Mouse (Mus musculus) c-Kit-negative CD71-positive TER-119-positive erythroid progenitor cells, embryonic 14.5 days (primary cell): ENCODE data around the gene Nav1.
A peak's percentile ranks its signal among the peaks of the same experiment; 100 is the strongest.

Experiments used
- DNase-seq: peaks from one replicate; pipeline ENCODE4 v3.0.0-alpha.2; 2013; ENCODE audit warnings: low read depth, low spot score

Nav1 gene

DNA sequence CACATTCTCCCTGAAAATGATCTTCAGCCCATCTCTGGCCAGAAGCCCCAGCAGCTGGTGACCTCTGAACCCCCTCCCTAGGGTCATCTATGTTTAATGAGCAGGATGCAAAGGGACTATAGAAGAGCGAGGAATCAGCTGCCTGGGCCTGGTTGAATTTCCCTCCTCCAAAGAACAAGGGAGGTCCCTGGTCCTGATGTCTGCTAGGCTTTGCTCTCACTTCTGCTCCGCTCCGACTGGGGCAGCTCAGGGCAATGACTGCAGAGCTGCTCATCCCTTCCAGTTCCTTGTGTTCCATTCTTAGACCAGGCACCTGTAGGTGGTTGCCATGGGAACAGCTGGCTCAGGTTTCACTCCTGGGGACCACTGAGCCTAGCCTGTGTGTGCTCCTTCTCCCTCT, 56.2 kb downstream of the Nav1 start:
- DNase-seq: no peak

DNA sequence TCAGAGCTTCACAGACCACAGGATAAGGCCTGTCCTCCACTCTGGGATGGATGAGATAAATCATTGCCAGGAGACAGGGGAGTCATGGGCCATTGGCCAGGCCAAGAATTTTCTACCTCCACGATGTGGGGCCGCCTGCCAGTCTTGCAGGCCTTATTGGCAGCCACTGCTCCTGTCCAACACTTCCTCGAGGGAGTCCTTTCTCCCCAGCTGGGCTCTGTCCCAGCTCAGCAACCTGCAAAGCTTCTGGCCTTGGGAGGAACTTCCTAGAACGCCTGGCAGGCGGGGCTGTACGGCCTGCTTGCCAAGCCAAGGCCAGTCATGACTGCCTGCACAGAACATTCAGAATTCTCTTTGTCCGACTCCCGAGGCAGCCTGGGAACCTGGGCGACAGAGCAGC, 58.3 kb downstream of the Nav1 start:
- DNase-seq: no peak

DNA sequence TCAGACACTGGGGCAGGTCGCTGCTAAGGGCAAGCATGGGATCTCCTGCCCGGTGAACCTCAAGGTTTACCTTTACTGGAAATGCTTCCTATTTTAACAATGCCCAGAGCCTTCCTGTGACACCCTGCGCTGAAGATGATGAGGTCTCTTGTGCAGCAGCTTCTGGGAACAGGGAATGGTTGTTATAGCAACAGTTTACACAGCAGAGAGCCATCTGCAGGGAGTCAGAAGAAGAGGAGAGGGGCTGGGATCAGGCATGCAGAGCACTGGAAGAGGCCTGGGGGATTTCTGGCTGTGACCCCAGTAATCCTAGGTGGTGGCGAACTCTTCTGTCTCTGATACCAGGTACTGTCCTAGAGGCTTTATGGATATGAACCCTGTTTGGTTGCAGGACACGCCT, 61.0 kb downstream of the Nav1 start:
- no peak for DNase-seq

DNA sequence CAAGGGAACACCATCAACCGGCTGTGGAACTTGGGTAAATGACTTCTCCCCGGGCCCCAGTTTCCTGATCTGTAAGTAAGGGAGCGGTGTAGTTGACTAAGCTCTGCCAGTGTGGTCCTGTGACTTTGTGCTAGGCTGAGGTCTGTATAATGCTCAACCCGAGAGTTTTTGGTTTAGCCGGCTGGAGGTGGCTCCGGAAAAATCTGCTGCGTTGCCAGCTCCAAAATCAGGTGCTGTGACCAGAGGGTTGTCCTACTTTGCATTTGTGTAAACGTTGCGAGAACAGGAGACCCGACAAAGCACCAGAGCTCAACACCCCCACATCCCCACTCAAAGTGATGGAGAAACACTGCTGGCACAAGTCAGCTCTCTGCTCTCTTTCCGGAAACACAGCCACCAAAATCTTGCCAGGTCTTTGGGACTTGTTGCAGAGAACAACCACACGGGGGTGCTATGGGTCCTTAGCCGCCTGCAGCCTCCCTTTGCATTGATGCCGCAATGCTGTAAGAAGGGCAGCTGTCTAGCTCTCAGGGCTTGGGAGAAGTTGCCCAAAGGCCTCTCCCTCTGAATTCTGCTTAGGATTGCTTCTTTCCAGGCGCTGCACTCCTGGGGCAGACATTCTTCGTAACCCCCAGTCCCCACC, 62.5 kb downstream of the Nav1 start:
- no peak for DNase-seq

DNA sequence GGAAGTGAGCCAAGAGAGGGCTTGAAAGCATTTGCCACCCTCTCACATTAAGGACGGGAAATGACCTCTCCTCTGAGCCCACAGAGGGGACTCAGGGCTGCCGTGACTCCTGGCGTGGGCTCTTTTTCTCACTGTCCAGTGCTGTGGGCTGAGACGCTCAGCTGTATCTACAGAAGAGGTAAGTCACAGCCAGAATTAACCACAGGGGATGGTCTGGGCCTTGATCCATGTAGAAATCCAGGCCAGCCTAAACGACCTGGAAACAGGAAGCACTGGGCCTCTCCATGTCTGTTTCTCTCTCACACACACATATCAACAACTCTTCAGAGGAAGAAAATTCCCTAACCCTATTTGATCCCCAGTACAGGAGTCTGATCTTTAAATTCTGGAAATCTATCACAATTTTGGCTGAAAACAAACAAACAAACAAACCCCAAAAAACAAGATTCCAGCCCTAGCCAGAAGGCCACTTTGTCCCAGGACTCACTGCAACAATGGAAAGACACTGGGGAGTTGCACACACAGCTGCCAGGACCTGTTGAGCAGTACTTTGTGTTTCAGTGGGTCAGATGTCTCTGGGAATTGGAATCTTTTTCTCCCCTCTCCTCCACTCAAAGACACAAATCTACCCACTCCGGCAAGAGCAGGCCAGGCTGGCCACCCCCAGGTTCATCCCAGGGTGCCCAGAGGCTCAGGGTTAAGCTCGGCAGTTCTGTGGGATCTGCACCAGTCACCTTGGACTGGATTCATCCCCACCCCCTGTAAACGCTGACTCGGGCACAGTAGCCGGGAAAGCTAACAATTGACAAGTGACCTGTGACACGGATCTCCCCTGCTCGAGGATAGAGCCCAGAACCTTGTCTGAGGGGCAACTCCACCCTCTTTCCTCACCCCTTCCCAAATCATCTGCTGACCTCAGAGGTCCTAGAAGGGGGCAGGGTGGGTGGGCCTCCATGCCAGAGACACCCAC, 64.0 kb downstream of the Nav1 start:
- no peak for DNase-seq

DNA sequence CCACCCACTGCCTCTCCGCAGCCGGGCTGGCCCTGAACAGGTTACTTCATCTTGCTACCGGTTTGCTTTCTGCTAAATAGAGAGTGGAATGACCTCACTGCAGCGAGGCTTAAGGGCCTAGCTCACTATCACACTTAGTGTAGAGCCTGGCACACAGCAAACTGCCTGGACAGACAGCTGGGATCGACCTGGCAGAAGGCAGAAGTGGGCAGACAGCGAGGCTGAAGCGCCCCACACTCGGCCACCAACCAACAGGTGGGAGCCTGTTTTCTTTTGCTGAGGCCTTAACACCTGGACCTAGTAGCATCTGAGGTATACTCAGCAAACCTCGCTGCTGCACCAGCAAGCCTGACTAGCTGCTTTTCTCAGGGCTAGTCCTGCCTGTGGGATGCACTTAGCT, 65.0 kb downstream of the Nav1 start:
- no peak for DNase-seq

DNA sequence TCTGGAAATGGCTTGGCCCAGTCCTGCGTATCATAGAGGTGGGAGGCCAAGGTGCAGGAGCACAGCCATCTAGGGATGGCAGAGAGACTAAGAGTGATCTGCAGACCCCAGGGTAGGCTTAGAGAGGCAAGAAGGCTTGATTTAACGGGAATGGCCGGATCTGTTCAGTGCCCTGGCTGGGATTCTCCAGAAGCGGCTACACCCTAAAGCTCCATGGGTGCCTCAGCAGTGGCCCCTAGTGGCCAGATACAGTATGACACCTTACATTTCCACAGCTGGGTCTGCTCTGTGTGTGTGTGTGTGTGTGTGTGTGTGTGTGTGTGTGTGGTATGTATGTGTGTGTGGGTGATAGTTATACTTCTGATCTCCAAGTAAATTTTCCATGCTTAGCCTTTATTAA, 66.8 kb downstream of the Nav1 start:
- peak; percentile 53 for DNase-seq

DNA sequence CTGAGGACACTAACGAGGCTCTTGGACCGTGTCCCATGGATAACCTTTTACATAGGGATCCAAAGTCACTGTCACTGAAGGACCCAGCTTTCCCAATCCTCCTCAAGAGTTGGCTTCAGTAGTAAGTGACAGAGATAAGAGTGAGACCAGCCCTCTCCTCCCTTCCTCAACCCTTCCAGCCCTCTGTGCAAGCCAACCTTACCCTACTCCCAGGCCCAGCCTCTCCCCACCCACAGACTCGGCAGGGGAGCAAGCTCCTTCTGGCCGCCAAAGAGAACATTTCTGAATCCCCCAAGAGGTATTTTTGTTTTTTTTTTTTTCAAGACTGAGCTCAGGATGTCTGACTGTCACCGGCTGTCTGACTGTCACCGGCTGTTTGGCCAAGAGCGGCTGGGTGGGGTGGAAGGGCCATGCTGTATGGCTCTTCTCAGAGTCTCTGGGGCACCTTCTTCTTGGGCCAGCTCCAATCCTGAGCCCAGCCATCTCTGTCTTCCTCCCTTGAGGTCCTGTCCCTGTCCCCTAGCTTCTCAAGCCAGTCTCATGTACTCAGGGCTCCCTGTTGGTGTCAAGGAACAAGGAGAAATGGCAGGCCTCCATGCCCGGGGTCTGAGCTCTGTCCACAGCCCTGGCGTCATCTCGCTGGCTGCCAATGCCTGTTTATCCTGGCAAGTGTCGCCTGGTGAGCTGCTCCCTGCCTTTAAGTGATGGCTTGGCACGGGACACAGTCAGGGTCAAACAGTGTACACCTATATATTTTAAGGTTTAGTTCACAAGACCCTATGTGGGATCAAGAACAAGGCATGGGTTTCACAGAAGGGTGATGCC, 68.4 kb downstream of the Nav1 start:
- DNase-seq: no peak

DNA sequence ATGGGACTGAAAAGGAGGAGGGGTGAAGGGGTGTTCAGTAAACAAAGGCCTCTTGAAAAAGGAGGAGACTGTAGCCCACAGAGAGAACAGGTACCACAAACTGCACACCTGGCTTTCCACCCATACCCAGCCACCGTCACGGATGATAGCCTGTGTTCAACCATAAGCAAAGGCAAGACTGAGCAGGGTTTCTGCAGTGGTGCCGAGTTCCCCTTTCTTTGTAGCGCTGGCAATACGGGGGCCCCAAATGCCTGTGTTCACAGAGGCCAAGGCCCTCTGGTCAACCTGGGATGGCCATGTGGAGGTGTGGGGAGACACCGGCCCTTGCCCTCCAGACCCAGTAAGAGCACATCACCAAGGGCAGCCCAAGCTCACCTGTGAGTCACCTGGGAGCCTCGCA, 70.3 kb downstream of the Nav1 start:
- DNase-seq: no peak

DNA sequence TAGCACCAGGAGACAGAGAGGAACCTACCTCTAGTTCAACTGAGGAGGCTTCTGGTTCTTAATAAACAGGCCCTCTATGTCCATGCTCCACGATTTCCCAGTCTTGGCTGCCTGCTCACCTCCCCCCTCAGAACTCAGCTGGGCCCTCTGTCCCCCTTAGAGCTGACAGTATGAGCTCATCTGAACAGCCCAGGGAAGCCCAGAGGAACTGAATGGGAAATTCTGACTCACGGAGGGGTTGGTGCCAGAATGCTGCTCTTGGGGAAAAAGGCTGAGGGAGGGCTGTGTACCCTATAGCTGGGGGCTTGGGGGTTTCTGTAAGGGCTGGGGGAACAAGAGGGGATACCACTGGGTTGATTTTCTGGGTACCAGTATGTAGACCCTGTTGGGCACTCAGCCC, 70.8 kb downstream of the Nav1 start:
- no peak for DNase-seq

DNA sequence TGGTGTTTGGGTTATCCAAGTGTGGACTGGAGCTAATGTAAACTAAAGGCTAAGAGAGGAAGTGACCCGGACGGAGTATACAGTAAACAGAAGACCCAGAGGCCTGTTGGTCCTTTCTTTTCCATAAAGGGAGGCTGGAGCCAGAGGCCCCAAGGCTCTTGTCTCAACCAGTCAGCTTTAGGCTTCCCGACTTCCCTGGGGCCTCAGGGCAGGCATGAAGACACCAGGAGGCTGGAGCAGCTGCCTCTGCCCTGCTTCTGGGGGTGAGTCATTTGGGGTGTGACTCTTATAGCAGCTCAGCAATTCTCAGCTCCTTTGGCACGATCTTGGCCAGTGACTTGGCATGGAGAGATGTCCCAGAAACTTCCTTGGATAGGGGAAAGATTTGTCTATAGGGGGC, 71.8 kb downstream of the Nav1 start:
- no peak for DNase-seq

DNA sequence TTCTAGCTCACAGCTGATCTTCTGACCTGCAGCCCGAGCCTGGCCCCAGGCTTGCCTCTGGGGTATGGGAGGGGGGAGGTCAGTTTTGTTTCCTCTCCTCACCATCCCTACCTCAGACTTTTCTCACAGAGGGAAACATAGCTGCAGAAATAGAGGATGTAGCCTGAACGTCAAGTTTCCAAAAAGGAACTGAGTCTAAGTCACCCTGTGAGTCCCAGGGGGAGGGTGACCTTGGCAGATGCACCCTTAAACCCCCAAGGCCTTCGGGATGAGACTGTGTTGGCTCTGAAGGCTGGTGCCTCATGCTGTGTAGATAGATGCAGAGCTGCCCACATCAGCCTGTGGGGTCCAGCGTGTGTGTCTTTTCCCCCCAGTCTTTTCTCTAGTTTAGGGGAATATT, 72.3 kb downstream of the Nav1 start:
- no peak for DNase-seq

DNA sequence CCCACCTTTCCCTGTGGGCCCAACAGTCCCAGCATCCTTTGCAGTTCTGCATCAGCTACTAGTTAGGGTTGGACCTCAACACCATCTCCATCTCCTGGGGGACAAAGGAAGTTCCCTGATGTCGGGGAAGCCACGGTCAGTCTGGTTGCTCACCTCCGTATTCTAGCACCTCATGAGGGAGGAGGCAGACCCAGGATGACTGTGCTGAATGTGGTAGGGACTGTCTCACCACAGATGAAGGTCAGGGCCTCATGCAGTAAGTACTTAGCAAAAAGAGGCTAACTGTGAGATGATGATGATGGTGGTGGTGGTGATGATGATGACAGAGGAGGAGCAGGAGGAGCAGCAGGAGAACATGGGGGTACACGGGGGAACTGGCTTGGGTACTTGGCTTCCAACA, 73.0 kb downstream of the Nav1 start:
- no peak for DNase-seq

DNA sequence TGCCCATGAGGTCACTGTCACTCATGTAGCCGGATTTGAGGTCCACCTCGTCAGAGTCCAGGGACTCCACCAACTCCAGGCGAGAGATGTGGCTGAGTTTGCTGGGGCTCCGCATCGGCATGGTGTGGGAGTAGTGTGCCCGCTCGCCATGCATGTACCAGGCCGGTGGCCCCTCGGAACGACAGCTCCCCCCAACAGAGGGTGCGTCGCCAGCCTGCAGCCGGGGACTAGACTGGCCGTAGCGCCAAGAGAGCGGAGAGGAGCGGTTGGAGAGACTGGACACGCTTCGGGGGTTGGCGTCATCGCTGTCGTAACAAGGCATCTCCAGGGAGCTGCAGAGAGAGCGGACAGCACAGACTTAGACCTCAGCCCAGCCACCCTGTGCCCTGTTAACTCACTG, 74.7 kb downstream of the Nav1 start:
- no peak for DNase-seq

DNA sequence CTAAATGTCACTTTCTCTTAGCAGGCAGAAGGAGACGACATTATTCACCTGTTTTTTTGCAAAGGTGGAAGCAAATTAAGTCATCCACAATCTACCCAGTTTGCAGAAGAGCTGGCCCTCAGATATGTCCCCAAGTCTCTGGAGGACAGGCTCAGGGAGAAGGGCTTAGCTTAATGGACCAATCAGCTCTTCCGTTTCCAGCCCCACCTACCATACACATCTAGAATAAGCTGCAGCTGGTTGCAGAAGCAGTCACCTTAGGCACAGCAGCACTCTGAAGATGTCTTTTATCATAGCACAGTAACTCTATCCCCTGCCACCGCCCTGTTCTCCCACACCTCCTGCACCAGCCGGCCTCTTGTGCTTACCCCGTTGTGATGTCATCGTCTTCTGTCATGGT, 75.1 kb downstream of the Nav1 start:
- DNase-seq: no peak

DNA sequence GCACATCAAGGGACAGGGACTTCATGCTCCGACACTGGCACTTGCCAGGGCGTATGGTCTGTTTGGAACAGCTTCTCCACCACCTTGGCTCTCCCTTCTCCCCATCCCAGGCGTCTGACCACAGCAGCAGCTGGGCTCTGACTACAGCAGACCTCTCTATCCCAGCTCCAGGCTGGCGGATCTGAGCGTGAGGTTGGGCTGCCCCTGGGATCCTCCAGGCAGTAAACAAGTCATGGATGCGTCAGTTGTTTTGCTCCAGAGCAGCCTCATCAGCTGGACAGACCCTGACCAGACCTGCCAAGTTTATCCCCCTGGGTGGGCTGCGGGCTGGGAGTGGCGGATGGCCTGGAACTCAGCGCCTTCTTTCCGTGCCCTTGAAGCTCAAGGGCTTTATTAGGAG, 76.0 kb downstream of the Nav1 start:
- no peak for DNase-seq

DNA sequence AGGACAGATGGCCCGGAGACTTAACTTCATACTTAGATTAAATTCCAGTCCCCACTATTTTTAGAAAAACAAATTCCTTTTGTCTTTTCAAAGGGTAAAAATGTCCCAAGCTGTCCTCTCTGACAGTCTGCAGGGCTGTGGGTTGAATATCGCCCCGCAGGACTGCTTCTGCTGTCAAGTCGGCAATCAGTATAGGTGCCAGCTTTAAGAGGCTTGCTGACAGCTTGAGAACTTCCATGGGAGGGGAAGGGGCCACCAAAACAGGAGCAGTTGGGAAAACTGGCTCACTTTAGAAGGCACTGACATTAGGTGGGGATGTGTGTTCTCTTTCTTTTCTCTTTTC, 82.6 kb downstream of the Nav1 start:
- DNase-seq: no peak

DNA sequence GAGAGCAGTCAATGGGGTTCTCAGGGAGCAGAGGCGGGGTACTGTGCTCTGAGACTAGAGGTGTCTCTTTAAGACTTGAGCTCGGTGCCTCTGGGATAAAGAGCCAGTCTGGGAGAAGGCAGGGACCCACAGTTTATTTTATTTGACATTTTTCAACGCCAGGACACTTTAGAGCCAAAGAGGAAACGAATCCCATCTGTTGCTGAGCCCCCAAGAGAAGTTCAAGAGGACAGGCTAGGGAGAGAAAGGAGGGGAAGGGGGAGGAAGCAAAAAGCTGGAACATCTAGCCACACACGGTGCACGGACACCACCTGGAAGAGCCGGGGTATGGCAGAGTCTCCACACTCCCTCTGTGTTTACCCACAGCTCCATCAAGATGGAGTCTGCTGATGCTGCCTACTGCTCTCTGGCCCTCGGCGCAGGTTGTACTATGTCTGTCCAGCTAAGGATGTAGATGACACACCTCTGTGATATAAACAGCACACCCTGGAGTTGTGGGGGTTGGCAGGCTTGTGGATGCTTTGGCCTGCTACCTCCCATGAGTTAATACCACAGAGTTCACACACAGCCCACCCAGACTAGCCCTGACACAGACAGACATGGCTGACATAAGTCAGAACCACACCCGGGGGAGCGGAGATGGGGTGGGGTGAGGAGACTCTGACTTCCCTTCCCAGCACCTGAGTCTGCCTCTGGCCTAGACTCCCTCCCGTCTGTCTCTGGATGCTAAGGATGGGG, 83.1 kb downstream of the Nav1 start:
- no peak for DNase-seq

DNA sequence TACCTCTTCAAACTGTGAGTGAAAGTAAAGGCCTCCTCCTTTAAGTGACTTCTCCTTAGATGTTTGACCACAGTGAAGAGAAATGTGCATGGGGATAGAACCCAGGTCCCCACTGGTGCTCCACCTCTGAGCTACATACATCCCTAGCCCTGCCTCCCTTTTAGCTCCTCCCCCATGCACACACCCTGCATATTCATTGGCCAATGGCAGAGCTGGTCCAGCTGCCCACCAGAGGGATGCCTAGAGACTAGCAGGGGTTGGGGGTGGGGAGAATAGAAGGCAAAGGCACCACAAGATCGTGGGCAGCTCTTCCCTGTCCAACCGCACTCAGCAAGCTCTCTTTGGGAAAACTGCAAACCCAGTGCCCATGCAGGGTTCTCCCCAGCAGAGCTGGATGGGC, 83.8 kb downstream of the Nav1 start:
- no peak for DNase-seq

DNA sequence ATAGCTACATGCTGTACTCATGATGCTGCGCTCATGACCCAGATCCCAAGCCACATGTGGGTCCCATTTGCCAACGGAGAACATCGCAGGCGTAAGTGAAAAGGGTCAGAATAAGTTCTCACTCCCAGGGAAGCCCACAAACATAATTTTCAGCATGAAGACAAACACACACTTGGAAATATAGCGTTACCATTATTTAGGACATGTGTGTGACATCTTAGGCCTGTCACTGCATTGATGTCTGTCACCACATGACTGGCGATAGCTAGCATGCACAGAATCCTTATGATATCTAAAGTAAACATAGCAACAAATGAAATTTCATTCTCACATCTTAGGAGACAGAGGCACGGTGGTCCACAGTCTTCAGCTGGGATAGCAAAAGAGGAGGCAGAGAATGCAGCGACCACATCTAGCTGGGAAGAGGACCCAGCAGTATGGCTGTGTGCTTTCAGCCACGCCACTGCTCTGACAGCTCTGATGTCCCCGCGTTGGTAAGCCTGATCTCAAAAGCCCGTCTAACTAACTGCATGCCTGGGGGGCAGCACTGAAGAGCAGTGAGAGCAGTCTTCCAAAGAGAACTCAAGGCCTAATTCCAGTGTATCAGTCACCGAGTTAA, 86.4 kb downstream of the Nav1 start:
- no peak for DNase-seq

DNA sequence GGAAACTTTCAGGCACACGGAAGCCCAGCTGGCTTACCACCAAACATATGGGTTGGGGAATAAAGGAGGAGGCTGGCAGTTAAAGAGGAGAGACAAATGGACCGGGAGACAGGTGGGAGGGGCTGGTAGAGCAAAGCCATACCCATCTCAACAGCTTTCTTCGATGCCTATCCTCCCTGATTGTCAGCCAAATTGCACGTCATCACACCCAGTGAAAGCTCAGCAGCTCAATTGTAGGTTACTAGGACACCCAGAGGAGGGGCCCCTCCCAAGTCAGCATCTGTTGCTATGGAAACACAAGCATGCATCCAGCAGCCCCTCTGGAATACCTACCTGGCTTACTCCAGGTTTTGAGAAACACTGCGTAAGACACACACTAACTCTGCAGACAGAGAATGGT, 88.4 kb downstream of the Nav1 start:
- DNase-seq: no peak
